Mouse (Mus musculus): Measurements from ENCODE around the gene Eif4g3. TPM values are rescaled to one million over a fixed set of nuclear protein-coding genes. Genes with fewer than 3 reads are reported as not detected.

Eif4g3 gene
- total and polyA plus RNA-seq, 3 experiments: 25.5 to 97.9 (median 72.3) TPM

- H3K4me3 ChIP-seq (ENCODE audit: low read depth, low read length): no peak overlapping the region
- H3K36me3 ChIP-seq (replicated peaks): no peaks in the 10 kb centered on the region
- H3K27me3 ChIP-seq (ENCODE audit: insufficient read depth, low read length): peaks cover 8% of the 10 kb centered on the region
- ATAC-seq (ENCODE audit: extremely low read depth, insufficient number of reproducible peaks, low FRiP score, poor library complexity, severe bottlenecking) (no peak), DNase-seq (ENCODE audit: low spot score) (no peak)
- no peaks in the 10 kb centered on the region for H3K9me3 ChIP-seq (replicated peaks)
- TF ChIP-seq CTCF (IDR thresholded peaks at IDR 0.05; ENCODE audit: low read depth, low read length) (no peak), GATA2 (IDR thresholded peaks at IDR 0.05; ENCODE audit: borderline replicate concordance, low read depth, low read length) (no peak), TAL1 (conservative IDR thresholded peaks at IDR 0.05; ENCODE audit: low read depth, low read length) (no peak), POLR2AphosphoS5 (IDR thresholded peaks at IDR 0.05; ENCODE audit: insufficient replicate concordance, low read depth, low read length) (no peak), GATA1 (IDR thresholded peaks at IDR 0.05; ENCODE audit: borderline replicate concordance, low read length) (no peak)
- peaks cover 3% of the 10 kb centered on the region; the same call in 1 of the 2 replicates for H3K4me1 ChIP-seq (ENCODE audit: insufficient read depth, low read depth, low read length)
These were observed 37.9 kb upstream of the Eif4g3 start for GRCm38 (mm10) chr4:137954926-137955396.

- Histone ChIP-seq H3K4me3 (ENCODE audit: low read depth, low read length) (no peak overlapping the region), H3K4me1 (ENCODE audit: insufficient read depth, low read depth, low read length) (peaks cover 3% of the 10 kb centered on the region; the same call in 1 of the 2 replicates), H3K9me3 (replicated peaks) (no peaks in the 10 kb centered on the region), H3K27me3 (ENCODE audit: insufficient read depth, low read length) (peaks cover 13% of the 10 kb centered on the region), H3K36me3 (replicated peaks) (no peaks in the 10 kb centered on the region)
- TF ChIP-seq TAL1 (conservative IDR thresholded peaks at IDR 0.05; ENCODE audit: low read depth, low read length) (no peak), CTCF (IDR thresholded peaks at IDR 0.05; ENCODE audit: low read depth, low read length) (no peak), GATA1 (IDR thresholded peaks at IDR 0.05; ENCODE audit: borderline replicate concordance, low read length) (no peak), POLR2AphosphoS5 (IDR thresholded peaks at IDR 0.05; ENCODE audit: insufficient replicate concordance, low read depth, low read length) (no peak), GATA2 (IDR thresholded peaks at IDR 0.05; ENCODE audit: borderline replicate concordance, low read depth, low read length) (no peak)
- ATAC-seq (ENCODE audit: extremely low read depth, insufficient number of reproducible peaks, low FRiP score, poor library complexity, severe bottlenecking) (no peak), DNase-seq (ENCODE audit: low spot score) (no peak)
These were observed 36.6 kb upstream of the Eif4g3 start for GRCm38 (mm10) chr4:137956260-137956659.

- H3K36me3 ChIP-seq (replicated peaks): no peaks in the 10 kb centered on the region
- no peak overlapping the region for H3K4me3 ChIP-seq (ENCODE audit: low read depth, low read length)
- H3K4me1 ChIP-seq (ENCODE audit: insufficient read depth, low read depth, low read length): peaks cover 3% of the 10 kb centered on the region; the same call in 1 of the 2 replicates
- TF ChIP-seq CTCF (IDR thresholded peaks at IDR 0.05; ENCODE audit: low read depth, low read length) (peak; percentile 55), TAL1 (conservative IDR thresholded peaks at IDR 0.05; ENCODE audit: low read depth, low read length) (no peak)
- ATAC-seq (ENCODE audit: extremely low read depth, insufficient number of reproducible peaks, low FRiP score, poor library complexity, severe bottlenecking) (no peak), DNase-seq (ENCODE audit: low spot score) (no peak)
- no peaks in the 10 kb centered on the region for H3K9me3 ChIP-seq (replicated peaks)
- peaks cover 22% of the 10 kb centered on the region for H3K27me3 ChIP-seq (ENCODE audit: insufficient read depth, low read length)
These were observed 32.7 kb upstream of the Eif4g3 start for GRCm38 (mm10) chr4:137959889-137960665.

GRCm38 (mm10) chr4:137960757-137961156 lies 32.1 kb upstream of the Eif4g3 start:
- no peaks in the 10 kb centered on the region for H3K9me3 ChIP-seq (replicated peaks)
- TF ChIP-seq GATA2 (IDR thresholded peaks at IDR 0.05; ENCODE audit: borderline replicate concordance, low read depth, low read length) (no peak), CTCF (IDR thresholded peaks at IDR 0.05; ENCODE audit: low read depth, low read length) (no peak), GATA1 (IDR thresholded peaks at IDR 0.05; ENCODE audit: borderline replicate concordance, low read length) (no peak)
- H3K36me3 ChIP-seq (replicated peaks): no peaks in the 10 kb centered on the region
- DNase-seq (ENCODE audit: low spot score) (no peak), ATAC-seq (ENCODE audit: extremely low read depth, insufficient number of reproducible peaks, low FRiP score, poor library complexity, severe bottlenecking) (no peak)
- H3K4me1 ChIP-seq (ENCODE audit: insufficient read depth, low read depth, low read length): peaks cover 3% of the 10 kb centered on the region; the same call in 1 of the 2 replicates
- H3K27me3 ChIP-seq (ENCODE audit: insufficient read depth, low read length): peaks cover 25% of the 10 kb centered on the region
- H3K4me3 ChIP-seq (ENCODE audit: low read depth, low read length): no peak overlapping the region

- H3K4me1 ChIP-seq (ENCODE audit: insufficient read depth, low read depth, low read length): no peaks in the 10 kb centered on the region
- no peak for DNase-seq (ENCODE audit: low spot score)
- H3K36me3 ChIP-seq (replicated peaks): no peaks in the 10 kb centered on the region
- H3K27me3 ChIP-seq (ENCODE audit: insufficient read depth, low read length): peaks cover 33% of the 10 kb centered on the region
- H3K4me3 ChIP-seq (ENCODE audit: low read depth, low read length): no peak overlapping the region
- TF ChIP-seq CTCF (IDR thresholded peaks at IDR 0.05; ENCODE audit: low read depth, low read length): no peak
- no peak for TF ChIP-seq TAL1 (conservative IDR thresholded peaks at IDR 0.05; ENCODE audit: low read depth, low read length)
- TF ChIP-seq GATA2 (IDR thresholded peaks at IDR 0.05; ENCODE audit: borderline replicate concordance, low read depth, low read length): no peak
- TF ChIP-seq POLR2AphosphoS5 (IDR thresholded peaks at IDR 0.05; ENCODE audit: insufficient replicate concordance, low read depth, low read length): no peak
- no peak for TF ChIP-seq GATA1 (IDR thresholded peaks at IDR 0.05; ENCODE audit: borderline replicate concordance, low read length)
- no peaks in the 10 kb centered on the region for H3K9me3 ChIP-seq (replicated peaks)
- ATAC-seq (ENCODE audit: extremely low read depth, insufficient number of reproducible peaks, low FRiP score, poor library complexity, severe bottlenecking): no peak
These were observed 30.0 kb upstream of the Eif4g3 start for GRCm38 (mm10) chr4:137962643-137963350.

GRCm38 (mm10) chr4:137963431-137963830 lies 29.4 kb upstream of the Eif4g3 start:
- Histone ChIP-seq H3K27me3 (ENCODE audit: insufficient read depth, low read length) (peaks cover 29% of the 10 kb centered on the region), H3K9me3 (replicated peaks) (no peaks in the 10 kb centered on the region), H3K4me1 (ENCODE audit: insufficient read depth, low read depth, low read length) (no peaks in the 10 kb centered on the region), H3K4me3 (ENCODE audit: low read depth, low read length) (no peak overlapping the region), H3K36me3 (replicated peaks) (no peaks in the 10 kb centered on the region)
- DNase-seq (ENCODE audit: low spot score): no peak
- no peak for ATAC-seq (ENCODE audit: extremely low read depth, insufficient number of reproducible peaks, low FRiP score, poor library complexity, severe bottlenecking)
- TF ChIP-seq POLR2AphosphoS5 (IDR thresholded peaks at IDR 0.05; ENCODE audit: insufficient replicate concordance, low read depth, low read length): no peak
- TF ChIP-seq TAL1 (conservative IDR thresholded peaks at IDR 0.05; ENCODE audit: low read depth, low read length): no peak
- TF ChIP-seq GATA2 (IDR thresholded peaks at IDR 0.05; ENCODE audit: borderline replicate concordance, low read depth, low read length): no peak
- no peak for TF ChIP-seq CTCF (IDR thresholded peaks at IDR 0.05; ENCODE audit: low read depth, low read length)
- no peak for TF ChIP-seq GATA1 (IDR thresholded peaks at IDR 0.05; ENCODE audit: borderline replicate concordance, low read length)
